Mouse (Mus musculus) retina, adult 2 months (tissue): ENCODE measurements around the gene Creb5.

Source experiments
- DNase-seq: peaks from one replicate; pipeline ENCODE4 v3.0.0-alpha.2; 2012; ENCODE audit warnings: low read depth, low spot score

Gene Creb5

DNA sequence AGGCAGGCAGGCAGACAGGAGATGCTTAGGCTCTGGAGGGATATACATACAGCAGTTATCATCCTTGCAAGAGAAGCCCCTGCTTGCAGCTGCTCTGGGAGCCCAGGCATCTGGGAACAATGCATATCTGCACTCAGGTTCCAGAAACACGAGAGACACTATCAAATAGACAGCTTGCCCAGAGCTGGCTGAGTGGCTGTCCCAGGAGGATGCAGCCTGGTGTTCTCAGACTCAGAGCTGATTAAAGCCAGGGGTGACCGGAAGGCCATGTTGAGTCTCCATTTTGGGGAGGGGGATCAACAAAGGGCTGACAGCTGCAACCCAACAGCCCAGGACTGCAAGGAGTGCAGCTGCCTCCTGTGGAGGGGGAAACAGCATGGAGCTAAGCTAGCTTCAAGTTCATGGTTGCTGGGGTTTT is 258.4 kb downstream of the Creb5 start:
- no peak for DNase-seq

- no peak for DNase-seq
Observed at GRCm38 (mm10) chr6:53545989-53546388, 258.9 kb downstream of the Creb5 start.

- DNase-seq, result no peak
Observed at GRCm38 (mm10) chr6:53548236-53548635, 261.2 kb downstream of the Creb5 start.

- no peak for DNase-seq
Observed at GRCm38 (mm10) chr6:53549409-53549808, 262.3 kb downstream of the Creb5 start.

- DNase-seq, result no peak
Observed at GRCm38 (mm10) chr6:53556050-53556449, 269.0 kb downstream of the Creb5 start.

DNA sequence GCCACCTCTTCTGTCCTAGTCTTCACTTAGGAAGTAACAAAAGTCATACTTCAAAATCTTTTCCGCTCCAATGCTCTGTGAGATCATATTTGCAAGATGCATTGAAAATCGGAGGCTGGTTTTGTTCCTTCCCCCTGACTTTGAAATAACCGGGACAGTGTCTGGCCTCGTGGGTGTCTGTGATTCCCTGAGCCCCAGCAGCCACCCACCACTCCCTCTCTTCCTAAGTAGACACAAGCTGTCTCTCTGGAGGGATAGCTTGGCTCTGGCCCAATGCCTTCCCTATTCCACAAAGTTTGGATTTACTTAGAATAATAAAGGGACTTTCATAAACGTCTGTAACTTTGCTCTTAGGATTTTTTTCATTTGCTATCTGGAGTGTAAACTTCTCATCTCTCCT is 273.9 kb downstream of the Creb5 start:
- DNase-seq, result no peak

GRCm38 (mm10) chr6:53562586-53562985 is 275.5 kb downstream of the Creb5 start:
- no peak for DNase-seq

DNA sequence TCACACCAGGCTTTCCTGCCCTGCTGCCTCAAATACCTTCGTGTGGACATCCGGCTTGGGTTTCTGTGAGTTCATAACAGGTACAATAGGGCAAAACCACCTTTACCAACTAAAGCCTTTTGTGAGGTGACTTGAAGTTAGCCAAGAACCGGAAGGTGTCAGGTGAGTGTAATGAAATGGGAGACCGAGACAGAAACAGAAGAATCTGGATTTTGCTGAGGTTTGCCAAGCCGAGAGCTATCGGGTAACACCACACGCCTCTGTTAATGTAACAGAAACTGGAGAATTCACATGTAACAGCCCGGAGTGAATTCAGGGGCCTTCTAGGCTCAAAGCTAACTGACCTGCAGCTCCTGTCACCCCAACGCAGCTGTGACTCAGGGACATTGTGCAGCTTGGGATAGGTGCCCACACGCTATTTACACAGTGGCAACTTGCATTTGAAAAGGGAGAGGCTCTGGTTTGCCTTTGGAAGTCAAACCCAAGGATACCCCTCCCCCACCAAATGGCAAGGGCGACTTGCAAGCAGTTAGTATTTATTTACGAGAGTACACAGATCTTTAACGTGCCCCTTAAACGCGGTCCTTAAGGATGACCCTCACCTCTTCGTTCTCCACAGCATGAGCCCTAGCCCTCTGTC is 276.6 kb downstream of the Creb5 start:
- DNase-seq, result no peak

DNA sequence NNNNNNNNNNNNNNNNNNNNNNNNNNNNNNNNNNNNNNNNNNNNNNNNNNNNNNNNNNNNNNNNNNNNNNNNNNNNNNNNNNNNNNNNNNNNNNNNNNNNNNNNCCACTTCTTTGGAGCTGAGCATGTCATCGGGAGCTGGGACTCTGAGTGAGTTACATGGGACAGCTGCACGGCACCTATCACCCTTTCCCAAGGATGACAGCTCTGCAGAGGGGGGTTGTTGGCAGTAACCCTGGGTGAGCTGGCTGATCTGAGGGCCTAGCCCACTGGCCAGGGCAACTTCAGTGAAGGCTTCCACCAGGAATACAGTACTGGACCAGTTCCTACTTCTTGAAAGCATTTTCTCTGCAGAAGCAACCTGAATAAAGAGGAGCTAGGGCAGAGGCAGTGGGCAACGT is 282.4 kb downstream of the Creb5 start:
- DNase-seq, result no peak

DNA sequence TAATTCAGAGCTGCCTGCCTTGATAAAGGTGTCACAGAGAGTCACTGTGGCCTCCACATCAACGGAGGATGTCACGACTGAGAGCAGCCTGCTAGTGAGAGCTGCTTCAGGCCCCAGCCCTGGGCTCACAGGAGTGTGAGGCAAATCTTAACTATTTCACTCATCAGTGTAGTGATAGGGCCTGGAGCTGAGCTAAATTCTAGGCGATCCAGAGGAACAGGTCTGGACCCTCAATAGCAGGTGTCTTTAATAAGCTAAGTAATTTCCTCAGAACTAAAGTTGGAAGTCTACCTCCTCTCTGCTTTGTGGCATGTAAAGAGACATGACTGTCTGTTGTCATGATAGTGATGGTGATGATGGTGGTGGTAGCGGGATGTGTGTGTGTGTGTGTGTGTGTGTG is 283.8 kb downstream of the Creb5 start:
- DNase-seq, result no peak

- no peak for DNase-seq
Observed at GRCm38 (mm10) chr6:53571571-53572122, 284.6 kb downstream of the Creb5 start.

DNA sequence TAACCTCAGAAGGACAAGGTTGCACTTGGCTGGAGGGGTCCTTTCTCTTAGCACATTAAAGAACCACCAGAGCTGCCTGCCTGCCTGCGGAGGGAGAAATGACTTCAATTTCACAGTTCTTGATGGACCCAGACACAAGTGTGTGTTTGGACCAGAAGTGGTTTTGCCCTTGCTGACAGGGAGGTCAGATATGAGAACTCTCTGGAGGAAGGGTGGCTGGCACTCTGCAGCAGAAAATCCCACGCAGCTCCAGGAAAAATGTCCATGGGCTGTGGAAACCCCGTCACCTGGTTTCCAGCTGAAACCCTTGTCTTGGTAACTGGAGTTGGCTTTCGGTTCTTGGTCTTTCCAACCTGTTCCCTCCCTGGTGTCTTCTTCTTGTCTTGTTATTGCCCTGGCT is 285.4 kb downstream of the Creb5 start:
- no peak for DNase-seq

DNA sequence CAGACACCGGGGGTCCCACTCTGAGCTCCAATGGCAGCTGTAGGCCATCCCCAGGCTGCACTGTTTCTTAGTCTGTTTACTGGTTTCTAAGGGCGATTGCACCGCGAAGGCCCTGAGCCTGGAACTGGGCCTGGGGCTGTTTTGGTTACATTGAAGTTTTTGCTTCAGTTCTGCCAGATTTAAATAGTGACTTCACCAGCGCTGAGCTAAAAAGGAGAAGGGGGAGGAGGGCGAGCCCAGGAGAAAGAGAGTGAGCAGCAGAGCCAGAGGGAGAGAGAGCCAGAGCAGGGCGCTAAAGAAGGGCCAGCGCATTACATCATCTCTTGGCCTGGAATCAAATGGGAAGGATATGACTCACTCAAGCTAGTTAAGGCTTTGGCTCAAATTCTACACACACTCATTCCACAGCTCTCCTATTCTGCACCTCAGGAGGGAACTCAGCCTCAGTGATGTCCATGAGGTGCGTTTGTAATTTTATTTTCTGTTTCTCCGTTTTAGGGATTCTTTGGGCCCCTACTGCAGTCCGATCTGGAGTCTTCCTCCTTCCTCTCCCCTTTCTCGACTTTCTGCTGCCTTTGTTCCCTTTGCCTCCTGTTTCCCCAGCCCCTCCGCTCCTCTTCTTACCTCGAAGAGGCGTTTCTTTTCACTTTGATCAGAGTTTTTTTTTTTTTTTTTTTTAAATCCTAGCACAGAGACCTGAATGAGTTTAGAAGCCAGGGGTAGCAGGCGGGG is 286.1 kb downstream of the Creb5 start:
- peak; percentile 49 for DNase-seq

DNA sequence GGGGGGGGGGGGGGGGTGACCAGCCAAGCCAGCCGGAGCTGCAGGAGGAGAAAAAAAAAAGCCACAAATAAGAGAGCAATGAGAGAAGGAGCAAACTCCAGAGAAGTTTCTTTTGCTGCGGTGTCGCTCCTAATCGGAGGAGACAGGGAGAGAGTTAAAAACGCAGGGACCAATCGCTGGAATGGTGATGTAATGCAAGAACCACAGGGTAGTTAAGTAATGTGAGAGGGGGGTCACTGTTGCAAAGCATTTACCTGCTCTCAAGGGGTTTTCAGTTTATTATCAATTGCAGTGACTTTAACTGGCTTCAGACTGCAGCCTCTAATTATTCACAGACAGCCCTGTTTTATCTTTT is 286.6 kb downstream of the Creb5 start:
- no peak for DNase-seq

DNA sequence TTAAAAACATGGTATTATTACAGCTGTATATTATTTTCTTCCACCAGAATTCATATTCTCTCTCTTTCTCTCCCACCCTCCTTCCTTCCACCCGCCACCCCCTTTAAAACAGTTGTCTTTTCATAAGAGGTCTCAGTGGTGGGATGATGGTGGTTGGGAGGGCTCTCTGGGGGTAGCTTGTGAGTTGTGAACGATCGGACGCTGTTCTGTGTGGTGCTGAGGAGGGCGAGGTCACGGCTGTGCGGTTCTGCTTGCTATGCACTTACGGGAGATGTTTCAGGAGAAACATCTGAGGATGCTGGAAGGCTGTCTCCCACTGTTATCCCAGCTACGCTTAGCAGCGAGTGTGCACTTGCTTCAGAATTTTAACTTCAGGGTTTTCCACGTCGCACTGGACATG is 287.0 kb downstream of the Creb5 start:
- DNase-seq, result no peak

GRCm38 (mm10) chr6:53575191-53575590 is 288.1 kb downstream of the Creb5 start:
- no peak for DNase-seq

GRCm38 (mm10) chr6:53575836-53576235 is 288.8 kb downstream of the Creb5 start:
- no peak for DNase-seq

DNA sequence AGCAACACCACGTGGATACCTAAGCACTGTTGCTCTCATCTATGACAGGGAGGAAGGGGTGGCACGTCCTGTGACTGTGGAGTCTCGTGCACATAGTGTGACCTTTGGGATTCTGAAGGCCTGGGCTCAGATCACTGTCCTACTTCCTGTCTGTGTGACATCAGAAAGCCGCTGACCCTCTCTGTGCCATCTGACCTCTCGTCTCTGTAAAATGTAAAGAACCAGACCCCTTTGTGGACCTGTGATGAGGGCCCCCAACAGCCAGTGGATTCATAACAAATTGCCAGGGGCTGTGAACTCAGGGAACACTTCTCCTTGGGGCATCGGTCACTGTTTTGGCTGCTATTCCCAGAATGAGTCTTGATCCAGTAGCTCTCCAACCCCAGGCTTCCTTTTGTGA is 289.8 kb downstream of the Creb5 start:
- no peak for DNase-seq

- DNase-seq, result no peak
Observed at GRCm38 (mm10) chr6:53577776-53578175, 290.7 kb downstream of the Creb5 start.

DNA sequence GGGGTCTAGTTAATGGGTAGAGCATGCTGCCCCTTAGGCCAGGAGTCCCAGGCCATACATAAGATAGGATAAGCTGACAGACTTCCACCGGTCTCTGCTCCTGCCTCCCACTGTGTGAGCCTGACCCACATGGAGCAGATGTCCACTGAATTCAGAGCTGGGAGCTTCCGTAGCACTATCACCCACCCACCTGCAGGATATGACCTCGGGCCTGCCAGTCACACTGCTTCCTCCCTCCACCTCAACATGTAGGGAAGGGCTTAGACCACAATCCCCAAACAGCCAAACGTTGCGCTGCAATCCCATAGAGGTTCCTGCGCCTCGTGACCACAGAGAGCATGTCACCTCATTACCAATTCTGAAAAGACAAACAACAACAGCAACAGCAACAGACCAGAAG is 293.3 kb downstream of the Creb5 start:
- no peak for DNase-seq

- no peak for DNase-seq
Observed at GRCm38 (mm10) chr6:53583234-53583875, 296.3 kb downstream of the Creb5 start.

DNA sequence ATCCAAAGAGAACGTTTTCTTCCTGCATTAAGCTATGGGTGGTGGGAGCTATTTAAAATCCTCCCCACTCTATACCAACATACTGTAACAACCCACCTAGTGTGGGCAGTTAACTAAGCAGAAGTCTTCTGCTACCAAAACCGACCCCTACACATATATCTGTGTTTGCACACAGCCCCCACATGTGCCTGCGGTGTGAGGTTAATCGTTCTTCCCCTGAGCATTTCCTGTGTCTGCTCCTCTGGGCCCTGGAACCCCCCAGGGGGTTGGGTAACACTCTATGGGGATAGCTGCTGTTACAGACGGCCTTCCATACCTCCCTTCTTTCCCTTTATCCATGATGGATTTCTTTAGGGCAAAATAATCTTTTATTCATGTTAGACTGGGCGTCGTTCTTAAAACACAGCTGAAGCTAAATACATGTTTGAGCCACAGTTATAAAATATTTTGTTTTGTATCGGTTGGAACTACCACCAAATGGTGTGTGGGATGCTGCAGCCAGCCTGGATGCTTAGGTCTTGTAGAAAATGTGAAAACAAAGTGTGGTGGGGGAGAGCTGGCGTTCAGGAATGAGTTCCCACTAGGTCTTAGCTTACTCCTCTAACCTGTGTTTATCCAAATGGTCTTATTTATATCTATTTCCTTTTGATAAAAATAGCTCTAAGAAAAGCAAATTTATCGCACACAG is 297.8 kb downstream of the Creb5 start:
- no peak for DNase-seq
